Mouse (Mus musculus) limb, embryonic 15.5 days (tissue): ENCODE measurements around the gene Nkg7. TPM values are rescaled to one million over a fixed set of nuclear protein-coding genes. Genes with fewer than 3 reads are reported as not detected.
"Not testable (repeated sequence)": the region's sequence is repeated elsewhere in the genome, so short reads cannot be mapped to it uniquely, and the experiment has no call there.

Source experiments
- ATAC-seq: fragments of 200-750 bp; cut with Nextera tagmentation; 2 replicates; pipeline ENCODE4 v1.8.0; 2017; ENCODE audit warnings: low read depth, moderate TSS enrichment; ENCODE audit not compliant: insufficient number of reproducible peaks, low FRiP score, low TSS enrichment
- H3K27ac ChIP-seq: fragments of 300-500 bp; sonication (generic); 2 replicates; pipeline ENCODE4 v1.5.1; 2015; ENCODE audit warnings: moderate library complexity, mild to moderate bottlenecking, inconsistent platforms
- H3K27me3 ChIP-seq: fragments of 300-500 bp; sonication (generic); 2 replicates; pipeline ENCODE4 v1.6.1; 2015; ENCODE audit warnings: inconsistent platforms
- H3K36me3 ChIP-seq: fragments of 300-500 bp; sonication (generic); 2 replicates; pipeline ENCODE4 v1.6.1; 2015; ENCODE audit warnings: inconsistent platforms
- H3K4me1 ChIP-seq: fragments of 300-500 bp; sonication (generic); 2 replicates; pipeline ENCODE4 v1.6.1; 2015; ENCODE audit warnings: inconsistent platforms
- H3K4me2 ChIP-seq: fragments of 300-500 bp; sonication (generic); 2 replicates; pipeline ENCODE4 v1.6.1; 2015; ENCODE audit warnings: mild to moderate bottlenecking, inconsistent platforms
- H3K4me3 ChIP-seq: fragments of 300-500 bp; sonication (generic); 2 replicates; pipeline ENCODE4 v1.5.1; 2015; ENCODE audit warnings: mild to moderate bottlenecking, inconsistent platforms
- H3K9ac ChIP-seq: fragments of 300-500 bp; sonication (generic); 2 replicates; pipeline ENCODE4 v1.6.1; 2015; ENCODE audit warnings: inconsistent platforms
- H3K9me3 ChIP-seq: fragments of 300-500 bp; sonication (generic); 2 replicates; pipeline ENCODE4 v1.6.1; 2016; ENCODE audit warnings: inconsistent platforms
- WGBS: fragments of 180-500 bp; shearing (Covaris S2); methylation state at CpG from one replicate; pipeline ENCODE4 v1.1.7; 2015; 5-methylcytosine and 5-hydroxymethylcytosine counted together
- polyA plus RNA-seq: library from polyadenylated mRNA; unstranded; fragments of >200 nt; fragmentation: Nextera tagmentation; extraction: Ambion mirVana; gene quantifications from 2 replicates; pipeline ENCODE4 v1.2.1, GENCODE M21; 2015

Gene Nkg7
- polyA plus RNA-seq: 3.4 and 4.2 TPM in 2 replicates

GRCm38 (mm10) chr7:43436341-43437255 lies at the start of gene Nkg7:
TSS of gene Nkg7 (plus strand) at chr7:43437073.
- no peak within 1 kb of the TSS for H3K27ac ChIP-seq
- no peaks in the 10 kb centered on the region for H3K36me3 ChIP-seq
- H3K4me3 ChIP-seq: no peak within 1 kb of the TSS
- H3K4me1 ChIP-seq: no peaks in the 10 kb centered on the region
- no peak within 1 kb of the TSS for H3K4me2 ChIP-seq
- H3K9ac ChIP-seq: no peak within 1 kb of the TSS
- ATAC-seq: no peak
- H3K9me3 ChIP-seq: no peaks in the 10 kb centered on the region
- no peaks in the 10 kb centered on the region for H3K27me3 ChIP-seq
- 65% methylated on average over 10 of the region's 10 CpGs for WGBS

GRCm38 (mm10) chr7:43392349-43393121 lies 44.3 kb upstream of the Nkg7 start:
- H3K9ac ChIP-seq: no peak overlapping the region
- 72% methylated on average over 8 of the region's 8 CpGs for WGBS

GRCm38 (mm10) chr7:43399501-43399900 lies 37.4 kb upstream of the Nkg7 start:
- Histone ChIP-seq H3K27me3 (no peaks in the 10 kb centered on the region), H3K9me3 (no peaks in the 10 kb centered on the region)
- 81% methylated on average over 2 of the region's 2 CpGs for WGBS

More at GRCm38 (mm10) chr7:43392349-43393121, 44.3 kb upstream of the Nkg7 start:
- no peaks in the 10 kb centered on the region for H3K27me3 ChIP-seq
- no peaks in the 10 kb centered on the region for H3K4me1 ChIP-seq
- ATAC-seq: no peak
- H3K9me3 ChIP-seq: no peaks in the 10 kb centered on the region
- H3K36me3 ChIP-seq: no peaks in the 10 kb centered on the region
- no peak overlapping the region for H3K4me2 ChIP-seq
- no peak overlapping the region for H3K27ac ChIP-seq
- H3K4me3 ChIP-seq: no peak overlapping the region

GRCm38 (mm10) chr7:43402718-43403117 lies 34.2 kb upstream of the Nkg7 start:
- no peaks in the 10 kb centered on the region for H3K36me3 ChIP-seq
- no peaks in the 10 kb centered on the region for H3K4me1 ChIP-seq
- no peak overlapping the region for H3K4me2 ChIP-seq
- H3K9ac ChIP-seq: no peak overlapping the region
- H3K27me3 ChIP-seq: no peaks in the 10 kb centered on the region
- H3K4me3 ChIP-seq: no peak overlapping the region
- ATAC-seq: no peak
- H3K9me3 ChIP-seq: no peaks in the 10 kb centered on the region
- no peak overlapping the region for H3K27ac ChIP-seq
- 10% methylated on average over 2 of the region's 2 CpGs for WGBS

More at GRCm38 (mm10) chr7:43399501-43399900, 37.4 kb upstream of the Nkg7 start:
- H3K4me1 ChIP-seq: no peaks in the 10 kb centered on the region
- H3K36me3 ChIP-seq: no peaks in the 10 kb centered on the region
- H3K4me3 ChIP-seq: no peak overlapping the region
- no peak overlapping the region for H3K27ac ChIP-seq
- no peak overlapping the region for H3K4me2 ChIP-seq
- no peak overlapping the region for H3K9ac ChIP-seq
- no peak for ATAC-seq

GRCm38 (mm10) chr7:43407573-43407972 lies 29.3 kb upstream of the Nkg7 start:
- H3K9ac ChIP-seq: no peak overlapping the region
- ATAC-seq: no peak
- no peaks in the 10 kb centered on the region for H3K36me3 ChIP-seq
- no peak overlapping the region for H3K4me2 ChIP-seq
- 86% methylated on average over 3 of the region's 3 CpGs for WGBS
- H3K27ac ChIP-seq: no peak overlapping the region
- H3K4me1 ChIP-seq: no peaks in the 10 kb centered on the region
- H3K27me3 ChIP-seq: no peaks in the 10 kb centered on the region
- no peak overlapping the region for H3K4me3 ChIP-seq
- no peaks in the 10 kb centered on the region for H3K9me3 ChIP-seq

GRCm38 (mm10) chr7:43408131-43408553 lies 28.7 kb upstream of the Nkg7 start, which contains the start of gene Siglecg:
TSS of gene Siglecg (plus strand) at chr7:43408204.
- ATAC-seq: no peak
- Histone ChIP-seq H3K27ac (no peak within 1 kb of the TSS), H3K4me2 (no peak within 1 kb of the TSS), H3K4me1 (no peaks in the 10 kb centered on the region), H3K9ac (no peak within 1 kb of the TSS), H3K36me3 (no peaks in the 10 kb centered on the region), H3K4me3 (no peak within 1 kb of the TSS), H3K9me3 (no peaks in the 10 kb centered on the region), H3K27me3 (no peaks in the 10 kb centered on the region)
- 62% methylated on average over 4 of the region's 4 CpGs for WGBS

GRCm38 (mm10) chr7:43409084-43409483 lies 27.8 kb upstream of the Nkg7 start:
- no peaks in the 10 kb centered on the region for H3K27me3 ChIP-seq
- H3K4me1 ChIP-seq: no peaks in the 10 kb centered on the region
- no peak overlapping the region for H3K27ac ChIP-seq
- 81% methylated on average over 3 of the region's 3 CpGs for WGBS
- H3K9me3 ChIP-seq: no peaks in the 10 kb centered on the region
- H3K9ac ChIP-seq: no peak overlapping the region
- no peaks in the 10 kb centered on the region for H3K36me3 ChIP-seq
- no peak for ATAC-seq
- H3K4me3 ChIP-seq: no peak overlapping the region
- no peak overlapping the region for H3K4me2 ChIP-seq

GRCm38 (mm10) chr7:43411724-43412123 lies 25.1 kb upstream of the Nkg7 start:
- not testable (repeated sequence) for H3K27ac ChIP-seq, H3K9me3 ChIP-seq, H3K4me1 ChIP-seq, H3K27me3 ChIP-seq, H3K4me3 ChIP-seq, H3K4me2 ChIP-seq, ATAC-seq, H3K36me3 ChIP-seq, H3K9ac ChIP-seq
- WGBS: 36% methylated on average over 4 of the region's 4 CpGs

- H3K4me3 ChIP-seq: no peak overlapping the region
- no peaks in the 10 kb centered on the region for H3K36me3 ChIP-seq
- H3K4me1 ChIP-seq: no peaks in the 10 kb centered on the region
- no peak for ATAC-seq
- no peak overlapping the region for H3K9ac ChIP-seq
- H3K4me2 ChIP-seq: no peak overlapping the region
- H3K9me3 ChIP-seq: no peaks in the 10 kb centered on the region
- WGBS: 87% methylated on average over 10 of the region's 10 CpGs
- H3K27ac ChIP-seq: no peak overlapping the region
- H3K27me3 ChIP-seq: no peaks in the 10 kb centered on the region
Measured at GRCm38 (mm10) chr7:43417298-43417697, 19.6 kb upstream of the Nkg7 start.

- peak; percentile 65 for ATAC-seq
- H3K4me3 ChIP-seq: no peak overlapping the region
- 13% methylated on average over 11 of the region's 11 CpGs for WGBS
- H3K9ac ChIP-seq: no peak overlapping the region
- H3K4me2 ChIP-seq: no peak overlapping the region
- no peaks in the 10 kb centered on the region for H3K9me3 ChIP-seq
- H3K27ac ChIP-seq: no peak overlapping the region
- H3K4me1 ChIP-seq: 0 out of 2 replicates have a peak, but pooled peaks cover 5% of the 10 kb centered on the region
- H3K36me3 ChIP-seq: no peaks in the 10 kb centered on the region
- H3K27me3 ChIP-seq: no peaks in the 10 kb centered on the region
Measured at GRCm38 (mm10) chr7:43422995-43423617, 13.8 kb upstream of the Nkg7 start.

- H3K9ac ChIP-seq: no peak overlapping the region
- WGBS: 69% methylated on average over 3 of the region's 3 CpGs
- H3K36me3 ChIP-seq: no peaks in the 10 kb centered on the region
- H3K4me2 ChIP-seq: no peak overlapping the region
- H3K4me3 ChIP-seq: no peak overlapping the region
- H3K4me1 ChIP-seq: 0 out of 2 replicates have a peak, but pooled peaks cover 5% of the 10 kb centered on the region
- H3K9me3 ChIP-seq: no peaks in the 10 kb centered on the region
- no peak for ATAC-seq
- no peak overlapping the region for H3K27ac ChIP-seq
- H3K27me3 ChIP-seq: no peaks in the 10 kb centered on the region
Measured at GRCm38 (mm10) chr7:43423991-43424625, 12.8 kb upstream of the Nkg7 start.
